ENCODE assay signal across 8 mouse cellular contexts in the genomic region with DNA sequence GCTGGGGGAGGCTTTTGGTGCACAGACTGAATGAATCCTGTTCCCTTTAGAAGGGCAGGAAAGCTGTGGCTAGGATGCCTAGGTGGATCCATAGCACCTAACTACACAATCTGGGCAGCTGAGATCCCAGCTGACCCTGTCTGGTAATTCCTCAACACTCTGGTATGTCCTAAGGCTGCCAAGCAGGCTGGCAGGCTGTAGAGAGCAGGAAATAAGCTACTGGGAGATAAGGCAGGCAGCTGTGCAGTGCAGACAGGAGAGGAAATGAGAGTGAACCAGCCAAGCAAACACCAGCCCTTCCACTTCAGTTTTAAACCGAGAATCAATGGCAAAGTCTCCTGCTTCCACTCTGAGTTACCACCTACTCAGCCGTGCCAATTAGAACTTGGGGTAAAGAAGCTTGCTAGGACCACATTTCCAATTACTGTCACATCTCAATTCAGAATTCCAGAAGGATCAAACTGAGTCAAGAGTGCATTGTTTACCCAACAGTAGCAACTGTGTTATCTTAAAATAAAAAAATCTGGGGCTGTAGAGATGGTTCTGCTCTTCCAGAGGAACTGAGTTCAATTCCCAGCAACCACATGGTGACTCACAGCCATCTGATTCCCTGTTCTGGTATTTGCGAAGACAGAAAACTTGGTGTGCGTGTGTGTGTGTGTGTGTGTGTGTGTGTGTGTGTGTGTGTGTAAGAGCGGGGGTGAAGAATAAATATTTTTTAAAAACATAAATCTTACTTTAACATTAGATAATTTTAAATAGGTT.
A peak's percentile ranks its signal among the peaks of the same experiment; 100 is the strongest.
DNase-seq lines count a peak whose midpoint lies in the region; ATAC-seq and TF ChIP-seq lines count a peak whose summit lies in the region.

No protein-coding gene starts in this region.

- 44% methylated on average over 5 of the region's 5 CpGs for WGBS in heart, embryonic 10.5 days
- WGBS in kidney, embryonic 14.5 days: 59% methylated on average over 5 of the region's 5 CpGs
- 25% methylated on average over 5 of the region's 5 CpGs for WGBS in lung, adult 2 months

- peak; percentile 3; the same call in 1 of the 2 replicates for ATAC-seq in cerebellum, adult (ENCODE audit: insufficient number of reproducible peaks, low FRiP score, low TSS enrichment)
- ATAC-seq in kidney, embryonic 14.5 days (ENCODE audit: low FRiP score, low TSS enrichment): no peak

- TF ChIP-seq POLR2A in lung, adult 2 months (IDR thresholded peaks at IDR 0.05; ENCODE audit: borderline replicate concordance, extremely low read depth, low read depth, low read length): no peak

- H3K9ac ChIP-seq in kidney, embryonic 14.5 days (ENCODE audit: low read depth, low read length): no peak overlapping the region

- H3K27me3 ChIP-seq in heart, embryonic 10.5 days (ENCODE audit: insufficient read depth, poor library complexity, severe bottlenecking): no peaks in the 10 kb centered on the region
- H3K27me3 ChIP-seq in kidney, embryonic 14.5 days (ENCODE audit: control insufficient read depth, insufficient read depth, low read length): no peaks in the 10 kb centered on the region

- H3K27ac ChIP-seq in heart, embryonic 10.5 days: peak overlapping the region; percentile 70; the same call in 1 of the 2 replicates
- H3K27ac ChIP-seq in kidney, embryonic 14.5 days (ENCODE audit: low read depth, low read length): 0 out of 2 replicates have a peak overlapping the region, but pooled peaks have one; percentile 31

- H3K36me3 ChIP-seq in heart, embryonic 10.5 days: peaks cover 21% of the 10 kb centered on the region
- peaks cover 5% of the 10 kb centered on the region; the same call in 1 of the 2 replicates for H3K36me3 ChIP-seq in kidney, embryonic 14.5 days (ENCODE audit: control insufficient read depth, insufficient read depth, low read length)

- peak overlapping the region; percentile 25; the same call in 1 of the 2 replicates for H3K4me3 ChIP-seq in heart, embryonic 10.5 days
- H3K4me3 ChIP-seq in kidney, embryonic 14.5 days (ENCODE audit: low read length): no peak overlapping the region
- H3K4me3 ChIP-seq in lung, adult 2 months (replicated peaks; ENCODE audit: extremely low read depth, low read depth, low read length): no peak overlapping the region

- TF ChIP-seq CTCF in lung, adult 2 months (IDR thresholded peaks at IDR 0.05; ENCODE audit: insufficient read depth, low read length): no peak

- no peaks in the 10 kb centered on the region for H3K9me3 ChIP-seq in heart, embryonic 10.5 days
- no peaks in the 10 kb centered on the region for H3K9me3 ChIP-seq in kidney, embryonic 14.5 days (ENCODE audit: control insufficient read depth, low read length)

- H3K4me2 ChIP-seq in kidney, embryonic 14.5 days (replicated peaks; ENCODE audit: low read depth, low read length): no peak overlapping the region

- H3K4me1 ChIP-seq in heart, embryonic 10.5 days: peaks cover 23% of the 10 kb centered on the region
- no peaks in the 10 kb centered on the region; the same call in 1 of the 2 replicates for H3K4me1 ChIP-seq in kidney, embryonic 14.5 days (ENCODE audit: control insufficient read depth, insufficient read depth, low read length)
- peaks cover 10% of the 10 kb centered on the region for H3K4me1 ChIP-seq in lung, adult 2 months (ENCODE audit: control insufficient read depth, insufficient read depth, low read length)

- DNase-seq in cerebellum, adult 18-20 months: no peak
- DNase-seq in spleen, postnatal 36 days (ENCODE audit: low spot score in 2 of 2): peak; percentile 16 to 29
- DNase-seq in spleen, postnatal 4 days (ENCODE audit: low spot score in 2 of 2): no peak
- peak; percentile 91 for DNase-seq in heart, embryonic 10.5 days (ENCODE audit: low spot score)
- DNase-seq in lung, adult 2 months: peak; percentile 59
- peak; percentile 29 for DNase-seq in thymus, postnatal 14 days

Comparison
In these comparisons a context has a peak if more than half of its experiments do, and no peak if none do; other contexts are left out.
1. DNase-seq: peak in spleen, postnatal 36 days (2 of 2), heart, embryonic 10.5 days (single experiment), lung, adult 2 months (single experiment) and thymus, postnatal 14 days (single experiment); none in cerebellum, adult 18-20 months (0 of 2) and spleen, postnatal 4 days (0 of 2).